Mouse (Mus musculus): ENCODE results near the gene BC017158. TPM values are rescaled to one million over a fixed set of nuclear protein-coding genes. Genes with fewer than 3 reads are reported as not detected.

Gene BC017158
- polyA plus RNA-seq, 1 experiment from 2014 or later, result 25.1 TPM

- peak overlapping the region; percentile 94; the same call in 1 of the 2 replicates for H3K27ac ChIP-seq
- H3K4me3 ChIP-seq, result peak overlapping the region; percentile 78
- no peaks in the 10 kb centered on the region for H3K27me3 ChIP-seq (ENCODE audit: insufficient read depth, poor library complexity, severe bottlenecking)
- peaks cover 60% of the 10 kb centered on the region for H3K4me1 ChIP-seq
- no peaks in the 10 kb centered on the region for H3K9me3 ChIP-seq
- peaks cover 71% of the 10 kb centered on the region for H3K36me3 ChIP-seq
- WGBS, result 76% methylated on average over 10 of the region's 10 CpGs
- DNase-seq (ENCODE audit: low spot score), result no peak
Observed at GRCm38 (mm10) chr7:128248081-128249042, 49.6 kb downstream of the BC017158 start.

- Histone ChIP-seq H3K4me3 (peak overlapping the region; percentile 78), H3K27me3 (ENCODE audit: insufficient read depth, poor library complexity, severe bottlenecking) (no peaks in the 10 kb centered on the region), H3K27ac (peak overlapping the region; percentile 94), H3K9me3 (no peaks in the 10 kb centered on the region), H3K36me3 (peaks cover 71% of the 10 kb centered on the region), H3K4me1 (peaks cover 57% of the 10 kb centered on the region)
- 2% methylated on average over 13 of the region's 13 CpGs for WGBS
- DNase-seq (ENCODE audit: low spot score), result peak; percentile 94
Observed at GRCm38 (mm10) chr7:128247443-128247842, 50.5 kb downstream of the BC017158 start.

- Histone ChIP-seq H3K27me3 (ENCODE audit: insufficient read depth, poor library complexity, severe bottlenecking) (no peaks in the 10 kb centered on the region), H3K9me3 (no peaks in the 10 kb centered on the region), H3K4me3 (peak within 1 kb of the TSS; percentile 78), H3K27ac (peak within 1 kb of the TSS; percentile 94), H3K36me3 (peaks cover 71% of the 10 kb centered on the region), H3K4me1 (peaks cover 50% of the 10 kb centered on the region)
- peak; percentile 94 for DNase-seq (ENCODE audit: low spot score)
- 4% methylated on average over 27 of the region's 30 CpGs for WGBS
Observed at GRCm38 (mm10) chr7:128246496-128247391, 51.2 kb downstream of the BC017158 start, which contains the start of gene Tgfb1i1. TSS of gene Tgfb1i1 (plus strand) at chr7:128246812.

- Histone ChIP-seq H3K36me3 (peaks cover 72% of the 10 kb centered on the region), H3K9me3 (no peaks in the 10 kb centered on the region), H3K4me3 (no peak overlapping the region), H3K27ac (peak overlapping the region; percentile 94), H3K4me1 (peaks cover 49% of the 10 kb centered on the region), H3K27me3 (ENCODE audit: insufficient read depth, poor library complexity, severe bottlenecking) (no peaks in the 10 kb centered on the region)
- 91% methylated on average over 4 of the region's 4 CpGs for WGBS
- no peak for DNase-seq (ENCODE audit: low spot score)
Observed at GRCm38 (mm10) chr7:128245547-128245946, 52.4 kb downstream of the BC017158 start.

GRCm38 (mm10) chr7:128244410-128245025, 53.5 kb downstream of the BC017158 start:
- H3K36me3 ChIP-seq, result peaks cover 72% of the 10 kb centered on the region
- DNase-seq (ENCODE audit: low spot score), result no peak
- peaks cover 55% of the 10 kb centered on the region for H3K4me1 ChIP-seq
- 89% methylated on average over 18 of the region's 18 CpGs for WGBS
- H3K4me3 ChIP-seq, result no peak overlapping the region
- no peaks in the 10 kb centered on the region for H3K9me3 ChIP-seq
- no peaks in the 10 kb centered on the region for H3K27me3 ChIP-seq (ENCODE audit: insufficient read depth, poor library complexity, severe bottlenecking)
- H3K27ac ChIP-seq, result peak overlapping the region; percentile 5

GRCm38 (mm10) chr7:128243921-128244320, 54.0 kb downstream of the BC017158 start:
- Histone ChIP-seq H3K4me1 (peaks cover 57% of the 10 kb centered on the region), H3K4me3 (no peak overlapping the region), H3K36me3 (peaks cover 67% of the 10 kb centered on the region), H3K27me3 (ENCODE audit: insufficient read depth, poor library complexity, severe bottlenecking) (no peaks in the 10 kb centered on the region), H3K9me3 (no peaks in the 10 kb centered on the region), H3K27ac (peak overlapping the region; percentile 5)
- no peak for DNase-seq (ENCODE audit: low spot score)
- 80% methylated on average over 10 of the region's 10 CpGs for WGBS

- 94% methylated on average over 16 of the region's 16 CpGs for WGBS
- Histone ChIP-seq H3K27me3 (ENCODE audit: insufficient read depth, poor library complexity, severe bottlenecking) (no peaks in the 10 kb centered on the region), H3K36me3 (peaks cover 58% of the 10 kb centered on the region), H3K4me3 (no peak overlapping the region), H3K4me1 (peaks cover 43% of the 10 kb centered on the region), H3K9me3 (no peaks in the 10 kb centered on the region), H3K27ac (no peak overlapping the region)
- DNase-seq (ENCODE audit: low spot score), result no peak
Observed at GRCm38 (mm10) chr7:128242331-128242730, 55.6 kb downstream of the BC017158 start.

- DNase-seq (ENCODE audit: low spot score), result peak; percentile 70
- H3K36me3 ChIP-seq, result peaks cover 62% of the 10 kb centered on the region
- WGBS, result 90% methylated on average over 27 of the region's 27 CpGs
- H3K9me3 ChIP-seq, result no peaks in the 10 kb centered on the region
- peaks cover 35% of the 10 kb centered on the region for H3K4me1 ChIP-seq
- H3K4me3 ChIP-seq, result no peak overlapping the region
- no peaks in the 10 kb centered on the region for H3K27me3 ChIP-seq (ENCODE audit: insufficient read depth, poor library complexity, severe bottlenecking)
- 0 out of 2 replicates have a peak overlapping the region, but pooled peaks have one; percentile 13 for H3K27ac ChIP-seq
Observed at GRCm38 (mm10) chr7:128240131-128240784, 57.7 kb downstream of the BC017158 start.

GRCm38 (mm10) chr7:128238991-128239390, 59.0 kb downstream of the BC017158 start:
- Histone ChIP-seq H3K9me3 (no peaks in the 10 kb centered on the region), H3K27me3 (ENCODE audit: insufficient read depth, poor library complexity, severe bottlenecking) (no peaks in the 10 kb centered on the region), H3K4me1 (peaks cover 26% of the 10 kb centered on the region), H3K27ac (peak overlapping the region; percentile 97), H3K36me3 (peaks cover 49% of the 10 kb centered on the region), H3K4me3 (peak overlapping the region; percentile 79)
- 29% methylated on average over 4 of the region's 4 CpGs for WGBS
- peak; percentile 73 for DNase-seq (ENCODE audit: low spot score)

- WGBS, result under 1% methylated on average over 72 of the region's 72 CpGs
- Histone ChIP-seq H3K4me1 (peaks cover 23% of the 10 kb centered on the region), H3K4me3 (peak within 1 kb of the TSS; percentile 79), H3K27me3 (ENCODE audit: insufficient read depth, poor library complexity, severe bottlenecking) (no peaks in the 10 kb centered on the region), H3K27ac (peak within 1 kb of the TSS; percentile 97), H3K9me3 (no peaks in the 10 kb centered on the region), H3K36me3 (peaks cover 45% of the 10 kb centered on the region)
- peak; percentile 100 for DNase-seq (ENCODE audit: low spot score)
Observed at GRCm38 (mm10) chr7:128237927-128238778, 59.8 kb downstream of the BC017158 start, which contains the start of gene 9130023H24Rik. TSS of gene 9130023H24Rik (minus strand) at chr7:128238031.

GRCm38 (mm10) chr7:128237593-128237926, 60.4 kb downstream of the BC017158 start:
- no peaks in the 10 kb centered on the region for H3K27me3 ChIP-seq (ENCODE audit: insufficient read depth, poor library complexity, severe bottlenecking)
- peak overlapping the region; percentile 79 for H3K4me3 ChIP-seq
- DNase-seq (ENCODE audit: low spot score), result no peak
- peaks cover 23% of the 10 kb centered on the region for H3K4me1 ChIP-seq
- H3K27ac ChIP-seq, result peak overlapping the region; percentile 97
- H3K9me3 ChIP-seq, result no peaks in the 10 kb centered on the region
- WGBS, result under 1% methylated on average over 25 of the region's 25 CpGs
- peaks cover 39% of the 10 kb centered on the region for H3K36me3 ChIP-seq

Measured in heart, embryonic 10.5 days (tissue).